Mouse (Mus musculus): ENCODE measurements around the gene Isyna1.

The Isyna1 gene

DNA sequence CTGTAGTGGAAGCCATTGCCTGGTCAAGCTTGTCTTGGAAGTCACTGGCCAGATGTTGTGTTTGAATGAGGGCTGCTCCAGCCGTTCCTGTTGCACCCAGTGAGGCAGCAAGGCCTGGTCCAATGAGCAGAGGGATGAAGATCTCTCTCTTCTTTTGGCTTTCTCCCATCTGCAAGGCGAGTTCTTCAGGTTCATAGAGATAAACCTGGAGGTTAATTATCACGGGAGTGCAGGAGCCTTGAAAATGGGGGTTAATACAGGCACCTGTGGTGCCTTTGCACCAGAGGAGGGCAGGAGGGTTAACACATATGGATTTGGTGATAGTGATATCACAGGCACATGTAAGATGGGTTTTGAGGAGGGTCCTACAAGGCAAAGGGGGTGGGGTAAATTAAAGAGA lies 28.0 kb downstream of the Isyna1 start:
- DNase-seq (ENCODE audit: low read depth, low spot score): no peak

DNA sequence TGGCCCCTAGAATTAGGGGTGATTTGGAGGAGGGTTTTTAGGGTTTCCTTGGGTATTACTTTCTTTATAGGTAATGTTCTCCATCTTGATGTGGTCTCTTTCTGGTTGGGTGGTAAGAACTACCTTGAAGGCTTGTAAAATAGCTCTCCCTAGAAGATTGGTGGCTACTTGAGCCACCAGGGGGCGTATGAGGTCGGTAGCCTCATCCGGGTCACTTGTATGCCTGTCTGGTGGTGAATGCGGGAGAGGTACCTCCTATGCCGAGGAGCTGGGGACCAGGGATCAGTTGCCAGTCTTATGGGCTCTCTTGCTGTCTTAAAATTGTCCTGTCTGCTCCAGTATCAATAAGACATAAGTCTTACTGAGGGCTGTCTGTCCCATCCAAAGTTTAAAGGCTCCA lies 30.9 kb downstream of the Isyna1 start:
- peak; percentile 71 for DNase-seq (ENCODE audit: low read depth, low spot score)

DNA sequence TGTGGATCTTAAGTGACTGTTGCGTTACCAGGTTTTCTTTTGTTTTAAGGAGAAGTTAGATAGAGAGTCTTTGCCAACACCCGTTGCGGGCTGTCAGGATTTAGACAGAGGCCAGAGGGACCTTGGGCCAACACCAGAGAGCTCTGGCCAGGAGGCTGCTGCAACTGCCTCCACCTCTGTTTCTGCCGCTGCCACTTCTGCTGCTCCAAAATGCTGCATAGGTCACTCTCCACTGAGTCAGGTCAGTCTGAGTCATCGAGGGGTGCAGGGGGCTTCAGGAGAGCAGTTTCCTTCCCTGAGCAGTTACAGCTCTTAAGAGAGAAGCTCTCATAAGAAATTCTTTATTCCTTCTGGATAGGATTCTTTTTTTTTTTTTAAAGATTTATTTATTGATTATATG lies 32.9 kb downstream of the Isyna1 start:
- no peak for DNase-seq (ENCODE audit: low read depth, low spot score)

DNA sequence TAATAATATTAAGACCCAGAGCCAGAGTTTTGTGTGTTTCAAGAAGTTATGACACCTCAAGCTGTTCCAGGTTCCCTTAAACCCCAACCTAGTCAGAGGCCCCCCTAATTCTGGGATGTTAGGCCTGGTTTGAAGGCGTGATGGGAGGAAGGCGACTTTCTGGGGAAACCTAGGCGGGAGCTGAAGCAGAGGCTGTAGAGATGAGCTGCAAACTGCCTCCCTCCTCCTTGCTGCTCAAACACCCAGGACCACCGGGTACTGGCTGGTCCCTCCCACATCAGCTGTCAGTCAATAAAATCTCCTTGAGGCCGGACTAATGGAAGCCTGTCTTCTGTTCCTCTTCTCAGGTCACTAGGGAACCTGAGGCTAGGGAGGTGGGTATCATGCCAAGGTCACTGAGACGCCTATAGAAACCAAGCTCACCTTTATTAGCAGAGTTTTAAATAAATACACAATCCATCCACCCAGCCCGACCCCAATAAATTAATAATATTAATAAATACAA lies 34.9 kb downstream of the Isyna1 start:
- DNase-seq (ENCODE audit: low read depth, low spot score): no peak

DNA sequence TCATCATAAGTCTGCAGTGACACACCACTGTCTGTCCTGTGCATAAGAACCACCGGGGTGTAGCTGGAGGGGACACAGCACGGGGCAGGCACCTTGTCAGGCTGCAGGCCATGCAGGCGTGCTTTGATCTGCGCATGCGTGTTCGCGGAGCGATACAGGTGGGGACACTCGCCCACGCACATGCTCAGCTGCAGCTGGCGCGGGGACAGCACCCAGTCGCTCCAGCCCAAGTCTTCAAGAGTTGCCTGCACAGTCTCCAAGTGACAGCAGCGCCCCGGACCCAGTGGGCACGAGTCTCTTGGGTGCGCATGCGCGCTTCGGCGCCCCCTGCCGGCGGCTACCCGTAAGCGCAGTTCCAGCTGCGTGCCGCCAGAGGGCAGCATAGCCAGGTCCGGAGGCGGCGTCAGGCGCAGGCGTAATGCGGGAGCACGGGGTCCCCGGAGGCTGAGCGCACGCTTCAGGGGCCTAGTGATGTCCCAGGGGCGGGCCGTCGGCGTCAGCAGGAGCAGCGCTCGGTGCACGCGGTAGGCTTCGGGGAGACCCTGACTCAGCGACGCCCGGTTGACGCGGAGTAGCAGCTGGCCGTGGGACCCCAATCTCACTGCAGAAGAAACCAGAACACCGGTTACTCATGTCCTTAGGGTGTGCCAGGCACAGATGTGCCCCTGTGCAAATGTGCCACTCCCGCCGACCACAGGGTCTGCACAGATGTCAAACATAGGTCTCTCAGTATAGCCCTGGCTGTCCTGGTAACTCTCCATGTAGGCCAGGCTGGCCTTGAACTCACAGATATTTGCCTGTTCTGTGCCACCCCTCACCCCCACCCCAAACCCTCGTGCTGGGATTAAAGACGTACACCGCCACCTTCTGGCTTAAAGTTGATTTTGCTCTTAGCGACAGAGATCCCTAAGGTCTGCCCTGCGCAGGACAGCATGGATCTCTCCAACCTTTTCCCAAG lies 35.7 kb downstream of the Isyna1 start:
- DNase-seq (ENCODE audit: low read depth, low spot score): peak; percentile 92

DNA sequence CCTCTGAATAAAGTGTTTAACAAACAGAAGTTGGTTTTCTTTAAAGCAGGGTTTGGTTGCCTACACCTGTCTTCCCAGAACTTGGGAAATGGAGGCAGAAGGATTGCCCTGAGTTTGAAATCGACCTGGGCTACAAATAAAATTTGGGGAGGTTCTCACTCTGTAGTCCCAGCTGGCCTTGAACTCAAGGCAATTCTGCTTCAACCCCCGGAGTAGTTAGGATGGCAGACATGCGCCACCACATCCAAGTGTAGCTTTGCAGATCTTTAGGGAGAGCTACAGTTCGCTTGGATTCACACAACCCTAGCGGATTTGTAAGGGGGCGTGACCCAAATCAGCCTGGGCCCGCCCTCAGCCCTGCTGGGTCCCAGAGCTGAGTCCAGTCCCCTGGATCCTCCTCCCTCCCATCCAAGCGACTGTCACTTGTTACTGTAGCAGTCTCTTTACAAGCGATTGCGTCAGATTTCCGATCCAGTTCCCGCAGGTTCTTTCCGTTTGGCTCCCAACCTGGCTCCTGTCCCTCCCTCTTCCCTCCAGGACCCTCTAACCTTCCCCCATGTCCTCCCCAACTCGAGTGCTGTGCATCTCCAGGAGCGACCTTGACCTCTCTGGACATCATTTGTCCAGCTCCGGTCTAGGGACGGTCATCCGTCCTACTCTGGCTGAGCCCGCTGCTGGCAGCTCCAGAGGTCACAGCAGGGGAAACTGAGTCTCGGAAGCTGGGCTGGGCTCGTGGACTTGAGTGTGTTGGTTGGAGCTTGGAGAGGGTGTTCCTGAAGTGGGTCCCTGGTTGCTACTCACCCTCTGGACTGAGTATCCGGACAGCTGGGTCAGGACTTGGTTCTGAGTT lies 36.6 kb downstream of the Isyna1 start:
- DNase-seq (ENCODE audit: low read depth, low spot score): peak; percentile 94

DNA sequence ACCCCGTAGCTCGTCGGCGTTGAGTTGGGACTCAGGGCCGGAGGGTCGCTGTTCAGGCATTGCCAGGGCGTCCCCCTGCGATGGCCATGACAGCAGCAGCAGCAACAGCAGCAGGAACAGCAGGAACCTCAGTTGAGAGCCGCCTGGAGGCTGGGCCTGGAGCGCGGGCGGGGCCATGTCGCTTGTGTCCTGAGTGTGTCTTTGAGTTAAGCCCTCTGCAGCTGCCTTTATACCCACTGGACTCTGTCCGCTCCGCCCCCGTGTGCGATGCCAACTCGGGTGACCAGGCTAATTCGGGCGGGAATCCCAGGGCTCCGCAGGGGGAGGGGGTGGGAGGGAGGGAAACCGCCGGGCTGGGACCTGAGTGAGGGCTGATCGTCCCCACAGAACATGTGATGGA lies 37.3 kb downstream of the Isyna1 start:
- no peak for DNase-seq (ENCODE audit: low read depth, low spot score)

DNA sequence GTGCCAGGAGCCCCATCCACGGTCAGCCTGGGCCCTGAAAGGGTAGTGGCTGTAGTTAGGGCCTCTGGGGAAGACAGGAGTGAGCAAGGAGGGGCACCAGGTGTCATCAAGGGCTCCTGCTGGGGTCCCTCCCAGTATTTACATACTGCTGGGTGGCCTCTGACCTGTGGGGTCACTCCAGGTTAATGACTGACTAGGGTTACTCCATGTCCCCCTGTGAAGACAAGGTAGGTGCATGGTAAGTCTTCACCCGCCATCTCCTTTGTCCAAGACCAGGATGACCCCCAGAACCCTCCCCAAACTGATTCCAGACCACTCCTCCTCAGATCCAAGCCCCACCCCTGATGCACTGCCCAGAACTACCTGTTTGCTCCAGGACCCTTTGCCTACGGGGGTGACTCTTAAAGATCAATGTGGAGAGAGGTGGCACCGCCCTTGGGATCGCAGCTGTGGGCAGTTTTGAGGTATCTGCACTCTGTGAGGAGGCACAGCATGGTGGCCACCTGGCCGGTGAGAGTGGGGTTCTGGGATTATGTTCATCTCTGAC lies 38.2 kb downstream of the Isyna1 start, which contains the start of gene Gdf15:
Gdf15 (minus strand) TSS at position 111 of the 547 bp plus-strand sequence.
- DNase-seq (ENCODE audit: low read depth, low spot score): peak; percentile 69

DNA sequence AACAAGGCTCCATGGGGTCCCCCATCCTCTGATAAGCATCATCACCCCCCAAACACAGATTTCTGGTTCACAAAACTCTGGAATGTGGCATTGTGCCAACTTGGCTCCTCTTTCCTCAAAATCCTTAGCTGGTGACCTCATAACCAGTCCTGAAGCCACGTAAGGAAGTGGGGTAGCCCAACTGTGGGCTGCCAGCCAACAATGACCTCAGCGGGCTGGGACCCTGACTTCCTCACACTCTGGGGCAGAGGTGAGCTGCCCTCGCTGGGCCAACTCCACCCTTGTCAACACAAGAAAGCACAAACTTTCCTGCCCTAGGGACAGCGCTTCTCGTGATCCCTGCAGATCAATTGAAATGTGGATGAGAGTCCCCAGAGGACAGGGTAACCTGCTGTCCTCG lies 39.9 kb downstream of the Isyna1 start:
- no peak for DNase-seq (ENCODE audit: low read depth, low spot score)

DNA sequence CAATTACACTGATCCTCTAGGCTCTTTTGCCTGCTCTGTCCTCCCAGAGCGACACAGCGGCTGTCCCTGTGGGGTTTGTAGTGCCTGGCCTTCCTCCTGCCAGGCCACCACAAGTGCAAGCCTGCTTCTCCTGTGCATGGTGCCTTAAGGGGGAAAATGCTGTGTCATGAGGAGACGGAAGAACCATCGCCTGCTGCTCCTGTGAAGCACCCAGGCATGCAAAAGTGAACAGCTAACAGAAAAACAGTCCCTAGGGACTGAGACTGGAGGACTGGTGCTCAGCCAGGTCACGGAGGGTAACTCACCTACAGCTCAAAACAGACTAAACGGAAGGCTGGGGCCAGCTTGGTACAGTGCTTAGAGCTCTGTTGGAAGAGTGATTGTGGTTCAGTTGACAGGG lies 41.4 kb downstream of the Isyna1 start:
- no peak for DNase-seq (ENCODE audit: low read depth, low spot score)

DNA sequence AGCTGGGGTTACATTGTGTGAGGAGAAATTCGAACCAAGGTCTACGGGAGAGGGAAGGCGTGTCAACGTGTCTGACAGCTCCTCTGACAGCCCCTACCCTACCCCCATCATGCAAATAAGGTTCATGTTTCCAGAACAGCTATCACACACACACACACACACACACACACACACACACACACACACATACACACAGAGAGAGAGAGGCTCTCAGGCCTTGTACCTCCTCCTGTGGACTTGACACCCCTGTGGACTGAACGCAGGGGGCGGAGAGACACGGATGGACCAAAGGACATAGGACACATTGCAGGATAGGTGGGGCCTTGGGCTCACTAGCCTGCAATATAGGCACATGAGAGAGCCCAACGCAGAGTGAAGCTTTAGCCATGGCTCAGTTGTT lies 42.7 kb downstream of the Isyna1 start:
- no peak for DNase-seq (ENCODE audit: low read depth, low spot score)

DNA sequence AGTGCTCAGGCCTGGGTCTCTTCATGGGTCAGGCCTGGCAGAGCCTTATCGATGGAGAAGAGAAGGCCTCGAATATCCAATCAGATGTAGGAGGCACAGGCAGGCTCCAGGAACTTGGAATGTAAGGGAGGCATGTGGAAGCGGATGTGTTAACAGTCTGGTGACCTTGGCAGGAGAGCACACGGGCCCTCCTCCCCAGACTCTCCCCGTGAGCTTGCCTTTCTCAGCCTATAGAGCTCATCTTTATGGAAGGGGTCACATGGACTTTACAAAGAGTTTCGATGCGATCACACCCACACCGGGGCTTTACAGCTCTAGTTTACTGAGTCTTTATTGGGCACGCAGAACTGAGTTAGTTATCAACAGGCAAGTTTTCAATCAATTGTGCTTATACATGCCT lies 44.6 kb downstream of the Isyna1 start:
- peak; percentile 81 for DNase-seq (ENCODE audit: low read depth, low spot score)

DNA sequence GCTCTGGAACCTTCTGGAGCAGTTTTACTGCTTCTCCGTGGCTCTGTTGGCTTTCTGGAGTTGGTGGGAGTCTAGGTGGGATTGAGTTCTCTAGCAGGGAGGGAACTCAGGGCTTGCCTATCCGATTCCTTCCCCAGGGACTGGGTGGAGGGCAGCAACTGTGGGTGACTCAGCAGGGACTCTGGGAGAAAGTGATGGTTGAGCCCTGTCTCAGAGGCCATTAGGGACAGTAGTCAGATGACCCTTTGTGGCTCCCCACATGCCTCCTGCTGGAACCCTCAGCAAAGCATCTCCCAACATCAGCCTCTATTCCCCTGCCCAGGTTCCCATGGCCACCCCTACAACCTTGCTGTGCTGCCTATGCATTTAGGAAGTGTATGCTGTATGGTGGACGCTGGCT lies 48.8 kb downstream of the Isyna1 start:
- no peak for DNase-seq (ENCODE audit: low read depth, low spot score)

DNA sequence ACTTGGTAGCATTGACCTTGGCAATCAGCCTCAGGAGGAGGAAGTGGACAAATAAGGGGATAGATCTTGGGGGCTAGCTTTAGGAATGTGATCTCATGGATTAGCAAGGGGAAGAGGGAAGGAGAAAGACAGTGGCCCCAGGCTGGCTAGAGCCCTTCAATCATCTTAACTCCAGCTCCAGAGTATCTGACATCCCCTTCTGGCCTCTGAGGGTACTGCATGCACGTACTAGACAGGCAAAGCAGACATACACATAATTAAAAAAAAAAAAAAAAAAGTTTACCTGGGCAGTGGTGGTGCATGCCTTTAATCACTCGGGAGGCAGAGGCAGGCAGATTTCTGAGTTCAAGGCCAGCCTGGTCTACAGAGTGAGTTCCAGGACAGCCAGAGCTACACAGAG lies 49.9 kb downstream of the Isyna1 start:
- peak; percentile 93 for DNase-seq (ENCODE audit: low read depth, low spot score)

DNA sequence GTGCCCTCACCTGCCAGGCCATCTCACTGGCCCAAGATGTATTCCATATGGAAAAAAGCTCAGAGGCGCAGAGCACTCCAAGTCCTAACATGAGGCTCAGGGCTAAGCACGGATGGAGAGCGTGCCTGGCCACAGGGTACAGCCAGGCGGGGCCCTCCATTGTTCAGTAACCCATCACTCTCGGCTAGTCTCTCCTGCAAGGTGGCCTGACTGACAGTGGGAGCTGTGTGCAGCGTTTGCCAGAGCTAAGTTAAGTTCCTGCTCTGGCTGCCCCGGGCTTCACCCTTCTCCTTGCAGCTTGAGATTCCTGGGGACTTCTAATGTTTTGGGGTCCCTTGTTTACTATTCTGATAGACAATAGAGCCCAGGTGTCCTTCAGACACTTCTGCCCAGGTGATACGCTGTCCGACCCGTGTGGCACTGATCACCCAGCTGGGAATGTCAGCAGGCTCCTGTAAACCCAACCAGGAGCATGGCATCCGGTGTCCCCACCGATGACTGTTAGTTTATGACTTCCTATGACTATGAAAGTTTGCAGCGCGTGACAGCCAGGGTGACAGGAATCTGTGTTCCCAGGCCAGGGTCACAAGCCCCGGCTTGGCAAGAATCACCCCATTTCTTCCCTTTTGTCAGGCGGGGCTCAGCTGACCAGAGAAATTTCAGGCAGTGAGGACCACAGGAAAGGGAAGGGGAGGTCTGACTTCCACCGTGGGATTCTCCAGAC lies 51.5 kb downstream of the Isyna1 start:
- DNase-seq (ENCODE audit: low read depth, low spot score): no peak

DNA sequence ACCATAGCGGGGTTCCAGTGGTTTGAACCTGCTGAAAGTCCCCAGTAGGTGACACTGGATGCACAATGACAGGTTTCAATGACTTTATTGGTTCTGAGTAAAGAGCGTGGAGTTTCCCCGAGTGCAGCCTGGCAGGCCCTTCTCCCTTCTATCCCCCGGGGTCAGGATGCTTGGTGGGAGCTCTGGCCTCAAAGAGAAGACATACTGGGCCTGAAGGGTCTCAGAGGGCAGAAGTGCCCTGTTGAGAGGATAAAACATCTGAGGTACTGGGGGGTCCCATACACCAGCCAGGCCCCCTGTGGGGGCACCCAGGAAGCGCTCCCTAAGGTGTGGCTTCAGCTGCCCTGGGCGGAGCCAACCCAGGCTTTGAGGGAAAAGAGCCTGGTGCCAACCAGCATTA lies 52.2 kb downstream of the Isyna1 start:
- DNase-seq (ENCODE audit: low read depth, low spot score): no peak

DNA sequence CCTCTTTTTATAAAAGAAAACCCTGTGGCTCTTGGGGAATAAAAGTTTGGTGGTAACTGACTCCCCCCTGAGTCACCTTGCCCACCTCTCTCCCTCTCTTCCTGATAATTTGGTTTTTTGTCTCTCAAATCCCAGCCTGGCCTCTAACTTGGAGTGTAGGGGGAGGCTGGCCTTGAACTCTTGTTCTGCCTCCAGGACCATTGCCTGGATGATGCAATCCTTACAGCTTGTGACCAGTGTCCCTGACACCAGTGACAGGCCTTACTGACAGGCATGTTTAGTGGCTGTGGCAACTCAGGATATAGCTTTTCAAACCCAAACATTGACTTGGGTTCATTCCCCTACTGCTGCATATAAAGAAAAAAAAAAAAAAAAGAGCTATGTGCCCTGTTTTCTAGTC lies 52.6 kb downstream of the Isyna1 start:
- no peak for DNase-seq (ENCODE audit: low read depth, low spot score)
